28 mouse cellular contexts compared by ENCODE assay signal in the genomic region with DNA sequence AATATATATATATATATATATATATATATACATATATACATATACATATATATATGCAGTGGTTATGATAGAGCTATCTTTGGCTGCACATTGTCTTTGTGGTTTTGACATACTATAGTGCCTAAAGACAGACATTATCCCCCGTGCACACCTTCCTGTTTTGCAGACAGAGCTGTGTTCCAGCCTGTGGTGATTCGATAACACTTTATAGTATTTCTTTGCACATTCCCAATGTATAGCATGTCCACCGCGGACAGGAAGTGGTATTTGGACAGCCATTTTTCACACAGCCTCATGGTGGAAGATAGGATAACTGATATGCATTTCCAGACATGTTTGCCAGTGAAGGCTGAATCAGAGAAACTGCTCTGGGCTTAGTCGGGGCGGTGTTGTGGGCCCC.
DNase-seq lines count a peak whose midpoint lies in the region; ATAC-seq lines count a peak whose summit lies in the region.
"Had no signal": no experiment of that assay in that cellular context is flagged by ENCODE, and none has a peak within 500 bp of the region (broad histone marks: within the 10 kb centered on the region; RNA-seq: fewer than 3 reads in every experiment).

No protein-coding gene starts in this region.

- H3K4me2 ChIP-seq in liver, embryonic 13.5 days, result peak overlapping the region; percentile 50; the same call in 1 of the 2 replicates
- H3K4me2 ChIP-seq: embryonic facial prominence, embryonic 13.5 days; forebrain, embryonic 15.5 days; hindbrain, embryonic 13.5 days; lung, embryonic 15.5 days; midbrain, embryonic 15.5 days; neural tube, embryonic 15.5 days had no signal

- H3K4me3 ChIP-seq in megakaryocyte, embryonic 14.5 days (replicated peaks), result peak overlapping the region; percentile 80
- no peak overlapping the region for H3K4me3 ChIP-seq in liver, embryonic 13.5 days (replicated peaks)
- H3K4me3 ChIP-seq: embryonic facial prominence, embryonic 13.5 days; forebrain, embryonic 10.5 days; forebrain, embryonic 15.5 days; gastrocnemius, adult 2 months; heart, embryonic 10.5 days; hindbrain, embryonic 13.5 days; lung, embryonic 15.5 days; midbrain, embryonic 15.5 days; neural tube, embryonic 15.5 days had no signal

- H3K27ac ChIP-seq in liver, embryonic 13.5 days, result no peak overlapping the region
- H3K27ac ChIP-seq: embryonic facial prominence, embryonic 13.5 days; forebrain, embryonic 10.5 days; forebrain, embryonic 15.5 days; gastrocnemius, adult 2 months; heart, embryonic 10.5 days; hindbrain, embryonic 13.5 days; lung, embryonic 15.5 days; midbrain, embryonic 15.5 days; neural tube, embryonic 15.5 days had no signal

- peaks cover 8% of the 10 kb centered on the region; the same call in 1 of the 2 replicates for H3K9me3 ChIP-seq in megakaryocyte, embryonic 14.5 days
- H3K9me3 ChIP-seq in liver, embryonic 13.5 days (replicated peaks), result no peaks in the 10 kb centered on the region
- H3K9me3 ChIP-seq: embryonic facial prominence, embryonic 13.5 days; forebrain, embryonic 10.5 days; forebrain, embryonic 15.5 days; heart, embryonic 10.5 days; hindbrain, embryonic 13.5 days; lung, embryonic 15.5 days; midbrain, embryonic 15.5 days; neural tube, embryonic 15.5 days had no signal

- peaks cover 8% of the 10 kb centered on the region for H3K36me3 ChIP-seq in megakaryocyte, embryonic 14.5 days (replicated peaks; ENCODE audit: low read length)
- H3K36me3 ChIP-seq in liver, embryonic 13.5 days, result no peaks in the 10 kb centered on the region
- H3K36me3 ChIP-seq: embryonic facial prominence, embryonic 13.5 days; forebrain, embryonic 10.5 days; forebrain, embryonic 15.5 days; heart, embryonic 10.5 days; hindbrain, embryonic 13.5 days; lung, embryonic 15.5 days; midbrain, embryonic 15.5 days; neural tube, embryonic 15.5 days had no signal

- H3K4me1 ChIP-seq in megakaryocyte, embryonic 14.5 days, result peaks cover 53% of the 10 kb centered on the region
- peaks cover 8% of the 10 kb centered on the region for H3K4me1 ChIP-seq in liver, embryonic 13.5 days (replicated peaks)
- H3K4me1 ChIP-seq: forebrain, embryonic 10.5 days; forebrain, embryonic 15.5 days; heart, embryonic 10.5 days; lung, embryonic 15.5 days; midbrain, embryonic 15.5 days; neural tube, embryonic 15.5 days had no signal

- no peaks in the 10 kb centered on the region for H3K27me3 ChIP-seq in megakaryocyte, embryonic 14.5 days (replicated peaks)
- H3K27me3 ChIP-seq in liver, embryonic 13.5 days, result no peaks in the 10 kb centered on the region
- H3K27me3 ChIP-seq: embryonic facial prominence, embryonic 13.5 days; forebrain, embryonic 15.5 days; hindbrain, embryonic 13.5 days; lung, embryonic 15.5 days; midbrain, embryonic 15.5 days; neural tube, embryonic 15.5 days; Patski had no signal

- WGBS in liver, embryonic 13.5 days (ENCODE audit: insufficient replicate concordance), result 17% methylated on average over 6 of the region's 6 CpGs

- peak; percentile 34 for DNase-seq in liver, embryonic 13.5 days
- no peak for DNase-seq in testis, postnatal 10 days (ENCODE audit: low spot score)
- DNase-seq in urinary bladder, adult 2 months (ENCODE audit: low spot score), result no peak
- no peak for DNase-seq in yolk sac, embryonic 10.5 days (ENCODE audit: low spot score)
- DNase-seq: adrenal gland, postnatal 25 days; cerebellum, adult 9-11 months; gastrocnemius, adult 2 months; heart, postnatal 36 days; kidney, adult 9 months; kidney, postnatal 10 days; layer of hippocampus, postnatal 36 days; left cerebral cortex, postnatal 4 days; spleen, adult 18-20 months; thymus, adult 2 months had no signal

- no peak overlapping the region for H3K9ac ChIP-seq in liver, embryonic 13.5 days
- H3K9ac ChIP-seq: embryonic facial prominence, embryonic 13.5 days; forebrain, embryonic 15.5 days; hindbrain, embryonic 13.5 days; lung, embryonic 15.5 days; midbrain, embryonic 15.5 days; neural tube, embryonic 15.5 days had no signal

- ATAC-seq in megakaryocyte, adult 5-6 weeks (ENCODE audit: poor library complexity, severe bottlenecking), result no peak
- ATAC-seq in granulocyte monocyte progenitor cell, adult 5-6 weeks (replicated peaks; ENCODE audit: poor library complexity, severe bottlenecking), result peak; percentile 69
- ATAC-seq in liver, embryonic 13.5 days (ENCODE audit: low read depth), result peak; percentile 89
- ATAC-seq in megakaryocyte progenitor cell, adult 5-6 weeks (replicated peaks; ENCODE audit: poor library complexity), result peak; percentile 91
- ATAC-seq: forebrain, embryonic 15.5 days; intestine, embryonic 16.5 days; midbrain, embryonic 15.5 days; Patski had no signal
